Mouse (Mus musculus): ENCODE measurements around the gene Zfp688. TPM values are rescaled to one million over a fixed set of nuclear protein-coding genes. Genes with fewer than 3 reads are reported as not detected.
A peak's percentile ranks its signal among the peaks of the same experiment; 100 is the strongest.

Zfp688 gene
- 18.6 and 24.8 TPM in 2 replicates for polyA plus RNA-seq (2012; rRNA removed)
- polyA plus RNA-seq (2014; fragmentation: Nextera tagmentation; extraction: Ambion mirVana): 24.3 and 25.2 TPM in 2 replicates

DNA sequence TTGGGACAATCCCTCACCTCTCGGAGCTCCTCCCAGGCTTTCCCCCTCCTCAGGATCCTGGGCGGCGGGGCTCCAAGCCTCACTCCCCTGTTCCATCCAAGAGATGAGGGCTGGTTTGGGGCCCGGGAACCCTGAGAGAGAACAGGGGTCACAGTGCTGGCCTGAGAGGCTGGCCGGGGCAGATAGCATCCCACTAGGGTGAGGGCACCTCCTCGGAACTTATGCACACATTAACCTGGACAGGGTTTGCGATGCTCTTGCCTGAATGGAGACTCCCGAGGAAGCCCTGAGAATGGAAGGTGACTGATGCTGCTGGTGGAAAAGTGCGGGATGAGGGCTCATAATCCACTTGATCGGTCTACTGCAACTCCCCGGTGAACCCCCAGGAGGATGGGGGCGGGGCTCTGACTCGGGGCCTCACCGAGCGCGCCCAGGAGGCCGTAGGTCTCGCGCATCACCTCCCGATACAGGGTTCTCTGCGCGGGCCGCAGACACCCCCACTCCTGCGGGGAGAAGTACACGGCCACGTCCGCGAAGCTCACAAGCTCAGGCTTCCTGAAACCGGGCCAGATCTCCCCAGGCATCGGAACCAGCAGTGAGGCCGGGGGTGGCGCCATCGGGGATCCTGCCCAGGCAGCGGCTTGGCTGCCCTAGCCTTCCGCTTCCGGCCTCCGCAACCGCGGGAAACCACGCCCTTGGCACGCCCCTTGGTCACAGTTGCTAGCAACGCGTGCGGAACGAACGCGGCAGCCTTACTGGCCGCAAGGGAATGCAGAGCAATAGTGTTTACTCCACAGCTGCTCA, at the start of gene Zfp688:
TSS of gene Zfp688 (minus strand) at position 681 of the 804 bp plus-strand sequence.
- Histone ChIP-seq H3K27ac (replicated peaks; ENCODE audit: low read depth, low read length) (peak within 1 kb of the TSS; percentile 67), H3K4me2 (replicated peaks; ENCODE audit: low read depth, low read length, severe bottlenecking) (peak within 1 kb of the TSS; percentile 93), H3K9ac (ENCODE audit: low read depth, low read length, severe bottlenecking) (peak within 1 kb of the TSS; percentile 77), H3K27me3 (ENCODE audit: control insufficient read depth, insufficient read depth, low read length) (no peaks in the 10 kb centered on the region), H3K9me3 (ENCODE audit: control insufficient read depth, low read length) (no peaks in the 10 kb centered on the region), H3K36me3 (ENCODE audit: control insufficient read depth, insufficient read depth, low read length) (peaks cover 7% of the 10 kb centered on the region; the same call in 1 of the 2 replicates), H3K4me1 (ENCODE audit: control insufficient read depth, insufficient read depth, low read length) (peaks cover 5% of the 10 kb centered on the region; the same call in 1 of the 2 replicates), H3K4me3 (replicated peaks; ENCODE audit: low read length) (peak within 1 kb of the TSS; percentile 72)
- DNase-seq (ENCODE audit: low spot score) (peak; percentile 93), ATAC-seq (ENCODE audit: low FRiP score, low read depth) (peak; percentile 96)
- peak; percentile 64; the same call in 1 of the 2 replicates for TF ChIP-seq POLR2A (IDR thresholded peaks at IDR 0.05; ENCODE audit: borderline replicate concordance, extremely low read depth, insufficient read depth, insufficient read length)
- 1% methylated on average over 48 of the region's 48 CpGs for WGBS

DNA sequence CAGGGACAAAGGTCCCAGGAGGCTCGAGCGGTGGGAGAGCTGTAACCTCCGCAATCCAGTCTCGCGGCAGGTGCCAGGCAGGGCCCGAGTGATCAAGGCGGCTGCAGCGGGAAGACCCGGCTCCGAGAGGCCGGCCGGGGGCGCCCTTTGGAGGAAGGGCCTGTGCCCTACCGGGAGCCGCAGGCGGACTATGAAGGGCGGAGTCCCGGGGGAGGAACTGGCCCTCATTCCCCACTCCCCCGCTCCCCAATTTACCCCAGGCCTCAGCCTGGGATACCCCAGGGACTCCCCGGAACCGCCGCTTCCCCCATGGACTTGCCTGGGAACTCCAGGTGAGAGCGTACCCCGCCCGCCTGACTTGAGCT, 49.8 kb upstream of the Zfp688 start:
- Histone ChIP-seq H3K27me3 (ENCODE audit: control insufficient read depth, insufficient read depth, low read length) (no peaks in the 10 kb centered on the region), H3K4me1 (ENCODE audit: control insufficient read depth, insufficient read depth, low read length) (peaks cover 8% of the 10 kb centered on the region), H3K27ac (replicated peaks; ENCODE audit: low read depth, low read length) (peak overlapping the region; percentile 92), H3K36me3 (ENCODE audit: control insufficient read depth, insufficient read depth, low read length) (peaks cover 47% of the 10 kb centered on the region), H3K9me3 (ENCODE audit: control insufficient read depth, low read length) (no peaks in the 10 kb centered on the region), H3K4me2 (replicated peaks; ENCODE audit: low read depth, low read length, severe bottlenecking) (peak overlapping the region; percentile 79), H3K9ac (ENCODE audit: low read depth, low read length, severe bottlenecking) (peak overlapping the region; percentile 83), H3K4me3 (replicated peaks; ENCODE audit: low read length) (peak overlapping the region; percentile 70)
- DNase-seq (ENCODE audit: low spot score) (no peak), ATAC-seq (ENCODE audit: low FRiP score, low read depth) (peak; percentile 13)
- no peak for TF ChIP-seq POLR2A (IDR thresholded peaks at IDR 0.05; ENCODE audit: borderline replicate concordance, extremely low read depth, insufficient read depth, insufficient read length)
- WGBS: under 1% methylated on average over 21 of the region's 25 CpGs

DNA sequence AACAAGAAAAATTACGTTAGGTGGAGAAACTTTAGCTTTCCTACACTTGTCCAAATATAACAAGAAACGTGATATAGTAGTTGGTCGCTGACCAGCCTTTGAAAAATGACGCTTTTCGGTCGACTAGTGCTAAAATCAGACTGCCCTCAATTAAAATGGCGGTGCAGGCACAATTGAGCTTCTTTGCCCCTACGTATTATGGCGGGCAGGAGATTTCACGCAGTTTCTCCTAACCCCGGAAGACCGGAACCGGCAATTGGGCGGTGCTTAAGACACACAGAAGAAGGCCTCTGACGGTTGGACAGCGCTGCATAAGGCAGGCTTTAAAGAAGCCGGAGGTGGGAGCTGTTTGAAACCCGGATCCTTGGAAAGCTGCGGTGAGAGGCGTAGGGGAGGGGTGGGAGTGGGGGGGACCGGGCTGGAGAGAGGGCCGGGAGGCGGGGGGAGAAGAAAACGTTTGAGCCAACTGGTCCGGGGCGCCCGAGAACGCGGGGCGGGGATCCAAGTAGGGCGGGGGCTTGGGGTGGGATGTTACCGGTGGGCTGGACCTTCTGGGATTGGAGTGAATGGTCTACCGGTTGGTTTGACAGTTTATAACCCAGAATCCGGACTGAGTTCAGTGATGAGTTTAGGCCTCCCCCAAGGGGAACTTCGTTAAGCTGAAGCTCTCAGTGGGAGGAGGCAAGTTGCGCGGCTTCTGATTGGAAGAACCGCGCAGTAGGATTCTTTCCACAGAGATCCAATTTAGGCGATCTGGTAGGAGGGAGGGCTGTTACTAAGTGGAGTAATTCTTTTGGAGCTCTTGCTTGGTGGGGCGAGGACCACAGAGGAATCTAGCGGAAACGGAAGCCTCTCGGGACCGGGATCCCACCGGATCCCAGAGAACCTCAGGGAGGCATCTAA, 49.1 kb upstream of the Zfp688 start:
- Histone ChIP-seq H3K4me3 (replicated peaks; ENCODE audit: low read length) (peak overlapping the region; percentile 70), H3K4me2 (replicated peaks; ENCODE audit: low read depth, low read length, severe bottlenecking) (peak overlapping the region; percentile 79), H3K27ac (replicated peaks; ENCODE audit: low read depth, low read length) (peak overlapping the region; percentile 92), H3K4me1 (ENCODE audit: control insufficient read depth, insufficient read depth, low read length) (peaks cover 8% of the 10 kb centered on the region), H3K27me3 (ENCODE audit: control insufficient read depth, insufficient read depth, low read length) (no peaks in the 10 kb centered on the region), H3K9me3 (ENCODE audit: control insufficient read depth, low read length) (no peaks in the 10 kb centered on the region), H3K9ac (ENCODE audit: low read depth, low read length, severe bottlenecking) (peak overlapping the region; percentile 83), H3K36me3 (ENCODE audit: control insufficient read depth, insufficient read depth, low read length) (peaks cover 43% of the 10 kb centered on the region)
- 2% methylated on average over 44 of the region's 46 CpGs for WGBS
- ATAC-seq (ENCODE audit: low FRiP score, low read depth) (peak; percentile 91), DNase-seq (ENCODE audit: low spot score) (peak; percentile 99)
- no peak for TF ChIP-seq POLR2A (IDR thresholded peaks at IDR 0.05; ENCODE audit: borderline replicate concordance, extremely low read depth, insufficient read depth, insufficient read length)

DNA sequence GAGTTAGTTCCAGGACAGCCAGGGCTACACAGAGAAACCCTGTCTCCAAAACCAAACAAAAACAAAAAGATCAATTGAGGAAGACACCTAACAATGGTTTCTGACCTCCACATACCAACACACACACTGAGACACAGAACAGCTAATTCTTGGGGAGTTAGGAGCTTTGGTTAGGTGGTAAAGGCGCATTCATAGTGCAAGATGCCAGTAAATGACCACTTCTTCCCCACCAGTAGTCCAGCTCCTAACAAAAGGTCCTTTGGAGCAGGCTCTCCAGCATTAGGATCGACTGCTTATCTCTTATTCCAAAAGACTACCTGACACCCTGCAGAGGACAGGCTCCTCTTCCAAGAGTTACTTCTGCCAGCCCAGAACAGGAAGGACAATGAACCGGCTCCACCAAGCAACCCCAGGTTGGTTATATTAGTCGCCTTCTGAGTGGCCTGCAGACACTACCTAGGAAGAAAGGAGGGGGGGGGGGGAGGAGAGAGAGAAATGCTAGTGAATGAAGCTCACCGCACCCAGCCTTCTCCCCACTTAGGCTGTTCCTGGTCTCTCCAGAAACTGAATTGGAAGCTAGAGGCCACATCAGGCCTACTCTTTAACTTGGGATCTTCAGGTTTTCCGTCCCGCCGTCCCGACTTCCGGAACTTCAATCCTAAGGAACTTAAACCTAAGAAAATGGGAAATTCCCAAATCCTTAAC, 48.3 kb upstream of the Zfp688 start:
- peak overlapping the region; percentile 83 for H3K9ac ChIP-seq (ENCODE audit: low read depth, low read length, severe bottlenecking)
- H3K27ac ChIP-seq (replicated peaks; ENCODE audit: low read depth, low read length): peak overlapping the region; percentile 92
- DNase-seq (ENCODE audit: low spot score) (peak; percentile 32), ATAC-seq (ENCODE audit: low FRiP score, low read depth) (no peak)
- no peaks in the 10 kb centered on the region for H3K27me3 ChIP-seq (ENCODE audit: control insufficient read depth, insufficient read depth, low read length)
- peak overlapping the region; percentile 70 for H3K4me3 ChIP-seq (replicated peaks; ENCODE audit: low read length)
- peak overlapping the region; percentile 79 for H3K4me2 ChIP-seq (replicated peaks; ENCODE audit: low read depth, low read length, severe bottlenecking)
- no peaks in the 10 kb centered on the region for H3K9me3 ChIP-seq (ENCODE audit: control insufficient read depth, low read length)
- H3K36me3 ChIP-seq (ENCODE audit: control insufficient read depth, insufficient read depth, low read length): peaks cover 40% of the 10 kb centered on the region
- WGBS: 10% methylated on average over 10 of the region's 10 CpGs
- peaks cover 8% of the 10 kb centered on the region for H3K4me1 ChIP-seq (ENCODE audit: control insufficient read depth, insufficient read depth, low read length)
- TF ChIP-seq POLR2A (IDR thresholded peaks at IDR 0.05; ENCODE audit: borderline replicate concordance, extremely low read depth, insufficient read depth, insufficient read length): no peak
